Mouse (Mus musculus): ENCODE results near the gene Pou2f3. TPM values are rescaled to one million over a fixed set of nuclear protein-coding genes. Genes with fewer than 3 reads are reported as not detected.

Gene Pou2f3
- total and polyA plus RNA-seq, 3 experiments, result 0.05 TPM; not detected in 2

DNA sequence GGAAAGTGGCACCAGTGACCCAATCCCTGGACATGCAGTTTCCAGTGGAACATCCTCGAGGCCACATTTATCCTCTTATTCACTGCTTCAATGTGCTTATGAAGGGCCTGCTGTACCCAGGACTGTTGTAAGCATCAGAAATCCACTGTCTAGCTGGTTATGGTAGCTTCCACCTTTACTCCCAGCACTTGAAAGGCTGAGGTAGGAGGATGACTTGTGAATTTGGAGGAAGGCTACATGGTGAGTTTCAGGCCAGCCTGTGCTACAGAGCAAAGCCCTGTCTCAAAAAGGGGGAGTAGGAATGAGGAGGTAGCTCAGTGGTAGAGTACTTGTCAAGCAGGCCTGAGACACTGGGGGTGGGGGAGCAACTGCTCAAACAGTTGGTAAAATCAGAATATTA lies 102.1 kb downstream of the Pou2f3 start:
- no peak for ATAC-seq (ENCODE audit: extremely low read depth, insufficient number of reproducible peaks, low FRiP score, poor library complexity, severe bottlenecking)
- peaks cover 42% of the 10 kb centered on the region for H3K4me1 ChIP-seq (ENCODE audit: insufficient read depth, low read depth, low read length)
- no peak for DNase-seq (ENCODE audit: low spot score)
- H3K4me3 ChIP-seq (ENCODE audit: low read depth, low read length), result no peak overlapping the region
- peaks cover 17% of the 10 kb centered on the region for H3K36me3 ChIP-seq (replicated peaks)
- H3K27me3 ChIP-seq (ENCODE audit: insufficient read depth, low read length), result no peaks in the 10 kb centered on the region
- TF ChIP-seq TAL1 (conservative IDR thresholded peaks at IDR 0.05; ENCODE audit: low read depth, low read length), result no peak
- no peak for TF ChIP-seq GATA2 (IDR thresholded peaks at IDR 0.05; ENCODE audit: borderline replicate concordance, low read depth, low read length)
- no peak for TF ChIP-seq GATA1 (IDR thresholded peaks at IDR 0.05; ENCODE audit: borderline replicate concordance, low read length)
- TF ChIP-seq CTCF (IDR thresholded peaks at IDR 0.05; ENCODE audit: low read depth, low read length), result no peak
- no peak for TF ChIP-seq POLR2AphosphoS5 (IDR thresholded peaks at IDR 0.05; ENCODE audit: insufficient replicate concordance, low read depth, low read length)
- H3K9me3 ChIP-seq (replicated peaks), result no peaks in the 10 kb centered on the region

DNA sequence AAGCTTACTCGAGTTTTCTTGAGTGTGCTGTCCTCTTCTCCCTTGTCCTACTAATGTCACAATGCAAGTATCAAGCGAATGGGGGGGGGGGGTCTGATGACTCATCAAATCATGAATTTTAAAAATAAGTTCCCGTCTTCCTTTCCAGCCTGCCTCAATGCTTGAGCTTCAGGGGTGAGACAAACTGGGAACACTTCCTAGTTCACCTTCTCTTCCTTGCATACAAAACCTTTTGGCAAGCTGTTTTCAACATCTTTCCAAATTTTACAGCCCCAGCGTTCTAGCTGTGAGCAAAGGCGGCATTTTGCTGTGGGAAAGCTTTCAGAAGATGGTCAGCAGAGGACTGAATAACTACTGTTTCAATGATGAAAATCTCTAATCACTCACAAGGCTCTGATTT lies 102.6 kb downstream of the Pou2f3 start:
- Histone ChIP-seq H3K4me3 (ENCODE audit: low read depth, low read length) (no peak overlapping the region), H3K4me1 (ENCODE audit: insufficient read depth, low read depth, low read length) (peaks cover 45% of the 10 kb centered on the region), H3K9me3 (replicated peaks) (no peaks in the 10 kb centered on the region), H3K27me3 (ENCODE audit: insufficient read depth, low read length) (no peaks in the 10 kb centered on the region), H3K36me3 (replicated peaks) (peaks cover 19% of the 10 kb centered on the region)
- ATAC-seq (ENCODE audit: extremely low read depth, insufficient number of reproducible peaks, low FRiP score, poor library complexity, severe bottlenecking) (no peak), DNase-seq (ENCODE audit: low spot score) (no peak)
- TF ChIP-seq CTCF (IDR thresholded peaks at IDR 0.05; ENCODE audit: low read depth, low read length) (no peak), GATA1 (IDR thresholded peaks at IDR 0.05; ENCODE audit: borderline replicate concordance, low read length) (no peak), POLR2AphosphoS5 (IDR thresholded peaks at IDR 0.05; ENCODE audit: insufficient replicate concordance, low read depth, low read length) (no peak), GATA2 (IDR thresholded peaks at IDR 0.05; ENCODE audit: borderline replicate concordance, low read depth, low read length) (no peak), TAL1 (conservative IDR thresholded peaks at IDR 0.05; ENCODE audit: low read depth, low read length) (no peak)

DNA sequence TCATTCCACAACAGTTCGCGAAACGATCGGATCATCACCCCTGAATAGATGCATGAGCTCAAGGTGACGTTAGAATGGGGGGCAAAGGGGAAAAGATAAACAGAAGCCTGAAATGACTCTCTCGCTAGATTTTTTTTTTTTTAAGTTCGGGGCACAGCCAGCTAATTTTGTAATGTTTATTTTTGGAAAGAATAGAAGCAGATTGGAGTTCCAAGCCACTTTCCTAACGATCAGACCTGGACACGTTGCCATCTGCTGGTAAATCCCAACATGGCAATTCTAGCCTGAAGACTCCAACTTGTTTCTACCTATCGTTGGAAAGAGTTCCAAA lies 103.0 kb downstream of the Pou2f3 start, which contains the start of gene Arhgef12:
TSS of gene Arhgef12 (minus strand) at position 53 of the 331 bp plus-strand sequence.
- H3K36me3 ChIP-seq (replicated peaks), result peaks cover 19% of the 10 kb centered on the region
- H3K4me1 ChIP-seq (ENCODE audit: insufficient read depth, low read depth, low read length), result peaks cover 47% of the 10 kb centered on the region
- no peaks in the 10 kb centered on the region for H3K27me3 ChIP-seq (ENCODE audit: insufficient read depth, low read length)
- DNase-seq (ENCODE audit: low spot score) (no peak), ATAC-seq (ENCODE audit: extremely low read depth, insufficient number of reproducible peaks, low FRiP score, poor library complexity, severe bottlenecking) (no peak)
- no peaks in the 10 kb centered on the region for H3K9me3 ChIP-seq (replicated peaks)
- H3K4me3 ChIP-seq (ENCODE audit: low read depth, low read length), result peak within 1 kb of the TSS; percentile 88
- TF ChIP-seq POLR2AphosphoS5 (IDR thresholded peaks at IDR 0.05; ENCODE audit: insufficient replicate concordance, low read depth, low read length) (no peak), TAL1 (conservative IDR thresholded peaks at IDR 0.05; ENCODE audit: low read depth, low read length) (no peak), GATA1 (IDR thresholded peaks at IDR 0.05; ENCODE audit: borderline replicate concordance, low read length) (no peak), GATA2 (IDR thresholded peaks at IDR 0.05; ENCODE audit: borderline replicate concordance, low read depth, low read length) (no peak), CTCF (IDR thresholded peaks at IDR 0.05; ENCODE audit: low read depth, low read length) (no peak)

DNA sequence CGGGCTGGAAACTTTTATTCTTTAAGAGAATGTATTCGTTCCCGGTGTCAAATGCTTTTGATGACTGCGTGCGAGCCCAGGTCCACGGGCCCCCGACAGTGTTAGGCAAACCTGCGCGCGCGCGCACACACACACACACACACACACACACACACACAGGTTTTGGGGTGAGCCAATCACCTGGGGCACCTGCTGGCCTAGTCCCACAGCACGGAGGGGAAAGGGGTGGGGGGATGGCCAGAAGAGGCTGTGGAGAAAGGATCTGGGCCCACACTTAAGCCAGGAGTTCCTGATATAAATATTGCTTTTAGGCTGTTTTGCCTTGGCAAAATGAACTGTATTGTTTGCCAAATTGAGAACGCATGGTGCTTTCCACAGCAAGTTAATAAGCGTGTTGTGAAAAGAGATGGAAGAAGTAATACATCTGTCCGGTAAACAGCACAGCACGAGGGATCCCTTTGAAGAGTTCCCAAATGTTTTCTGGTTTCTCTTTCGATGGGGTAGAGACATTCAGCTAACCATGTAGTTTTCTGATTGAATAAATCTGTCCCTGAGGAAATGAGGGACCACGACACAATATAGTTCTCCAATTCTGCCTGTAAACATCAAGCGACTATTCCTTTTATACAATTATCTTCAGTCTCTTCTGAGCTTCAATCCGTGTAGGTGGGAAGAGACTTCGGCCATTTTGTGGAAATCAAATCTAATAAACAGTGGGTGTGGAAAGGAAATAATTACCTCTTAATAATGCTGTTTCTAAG lies 103.6 kb downstream of the Pou2f3 start:
- no peak for TF ChIP-seq TAL1 (conservative IDR thresholded peaks at IDR 0.05; ENCODE audit: low read depth, low read length)
- TF ChIP-seq CTCF (IDR thresholded peaks at IDR 0.05; ENCODE audit: low read depth, low read length), result no peak
- TF ChIP-seq GATA1 (IDR thresholded peaks at IDR 0.05; ENCODE audit: borderline replicate concordance, low read length), result no peak
- TF ChIP-seq GATA2 (IDR thresholded peaks at IDR 0.05; ENCODE audit: borderline replicate concordance, low read depth, low read length), result no peak
- TF ChIP-seq POLR2AphosphoS5 (IDR thresholded peaks at IDR 0.05; ENCODE audit: insufficient replicate concordance, low read depth, low read length), result no peak
- Histone ChIP-seq H3K36me3 (replicated peaks) (peaks cover 18% of the 10 kb centered on the region), H3K4me1 (ENCODE audit: insufficient read depth, low read depth, low read length) (peaks cover 49% of the 10 kb centered on the region), H3K27me3 (ENCODE audit: insufficient read depth, low read length) (no peaks in the 10 kb centered on the region), H3K9me3 (replicated peaks) (no peaks in the 10 kb centered on the region), H3K4me3 (ENCODE audit: low read depth, low read length) (peak overlapping the region; percentile 88)
- ATAC-seq (ENCODE audit: extremely low read depth, insufficient number of reproducible peaks, low FRiP score, poor library complexity, severe bottlenecking), result no peak
- DNase-seq (ENCODE audit: low spot score), result peak; percentile 16

DNA sequence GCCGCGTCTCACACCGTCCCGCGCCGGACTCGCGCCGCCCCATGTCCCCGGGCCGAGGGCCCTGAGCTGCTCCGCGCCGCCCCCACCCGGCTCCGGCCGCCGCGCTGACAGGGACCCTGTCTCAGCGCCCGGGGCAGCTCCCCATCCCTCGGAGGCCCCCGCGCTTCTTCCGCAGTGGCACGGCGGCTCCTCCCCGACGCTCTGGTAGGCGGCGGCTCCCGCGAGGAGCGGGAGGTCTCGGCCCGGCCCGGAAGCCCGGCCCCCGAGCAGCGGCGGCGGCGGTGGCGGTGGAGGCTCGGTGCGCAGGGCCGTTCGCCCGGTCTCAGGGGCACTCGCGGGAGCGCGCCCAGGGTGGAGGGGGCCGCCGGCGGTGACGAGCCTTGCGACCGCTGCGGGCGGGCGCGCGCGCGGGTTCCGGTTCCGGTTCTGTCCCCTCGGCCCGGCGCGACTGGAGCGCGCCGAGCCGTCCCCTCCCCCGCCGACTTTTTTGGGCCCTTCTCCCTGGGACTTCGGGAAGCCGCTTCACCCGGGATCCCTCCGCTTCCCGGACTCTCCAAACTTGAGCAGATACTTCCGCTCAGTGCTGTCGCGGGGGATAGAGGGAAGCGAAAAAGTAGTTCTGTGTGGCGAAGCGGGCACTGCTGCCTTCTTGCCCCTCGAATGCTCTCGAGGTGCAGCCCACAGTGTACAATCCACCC lies 104.4 kb downstream of the Pou2f3 start:
- Histone ChIP-seq H3K4me3 (ENCODE audit: low read depth, low read length) (peak overlapping the region; percentile 88), H3K27me3 (ENCODE audit: insufficient read depth, low read length) (no peaks in the 10 kb centered on the region), H3K36me3 (replicated peaks) (peaks cover 11% of the 10 kb centered on the region), H3K4me1 (ENCODE audit: insufficient read depth, low read depth, low read length) (peaks cover 47% of the 10 kb centered on the region), H3K9me3 (replicated peaks) (no peaks in the 10 kb centered on the region)
- DNase-seq (ENCODE audit: low spot score), result peak; percentile 83
- no peak for TF ChIP-seq POLR2AphosphoS5 (IDR thresholded peaks at IDR 0.05; ENCODE audit: insufficient replicate concordance, low read depth, low read length)
- TF ChIP-seq GATA2 (IDR thresholded peaks at IDR 0.05; ENCODE audit: borderline replicate concordance, low read depth, low read length), result no peak
- no peak for TF ChIP-seq GATA1 (IDR thresholded peaks at IDR 0.05; ENCODE audit: borderline replicate concordance, low read length)
- TF ChIP-seq CTCF (IDR thresholded peaks at IDR 0.05; ENCODE audit: low read depth, low read length), result no peak
- no peak for TF ChIP-seq TAL1 (conservative IDR thresholded peaks at IDR 0.05; ENCODE audit: low read depth, low read length)
- no peak for ATAC-seq (ENCODE audit: extremely low read depth, insufficient number of reproducible peaks, low FRiP score, poor library complexity, severe bottlenecking)
